Mouse (Mus musculus) stomach, postnatal 0 days (tissue): ENCODE results near the gene Stk11.

Source experiments
- CTCF ChIP-seq: IDR thresholded peaks from 2 replicates; pipeline ENCODE4 v1.5.1; 2016; ENCODE audit warnings: antibody characterized with exemption, low read depth, mild to moderate bottlenecking, moderate library complexity
- EP300 ChIP-seq: optimal IDR thresholded peaks from 2 replicates; pipeline ENCODE3; 2016; ENCODE audit warnings: antibody characterized with exemption

DNA sequence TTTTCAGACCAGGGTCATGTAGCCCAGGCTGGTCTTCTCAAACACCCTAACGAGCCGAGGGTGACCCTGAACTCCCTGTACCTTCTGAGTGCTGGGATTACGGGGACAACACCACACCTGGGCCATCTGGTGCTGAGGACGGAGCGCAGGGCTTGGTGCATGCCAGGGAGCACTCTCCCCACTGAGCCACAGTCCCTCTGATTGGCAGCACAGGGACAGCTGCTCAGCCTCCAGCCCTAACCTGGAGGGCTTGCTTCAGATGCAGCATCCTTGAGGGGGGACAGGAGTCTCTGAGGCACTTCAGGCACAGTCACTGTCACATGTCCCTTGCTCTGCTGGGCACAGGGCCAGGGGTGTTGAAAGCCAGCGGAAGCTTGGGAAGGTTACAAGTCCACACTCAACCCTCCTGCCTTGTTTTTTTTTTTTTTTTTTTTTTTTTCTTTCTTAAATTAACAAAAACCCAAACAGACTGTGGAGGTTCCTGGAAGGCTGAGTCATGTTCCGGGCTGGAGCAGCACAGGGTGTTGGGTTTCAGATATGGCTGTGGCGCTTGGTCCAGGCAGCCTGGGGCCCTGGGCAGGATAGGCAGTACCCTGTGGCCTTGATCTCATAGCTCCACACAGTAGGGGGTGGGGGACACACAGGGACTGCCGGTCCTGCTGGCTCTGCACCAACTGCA lies 44.6 kb upstream of the Stk11 start:
- TF ChIP-seq EP300 (peak; percentile 16), CTCF (no peak; the same call in 1 of the 2 replicates)
